Mouse (Mus musculus): ENCODE results near the gene Eefsec.
A peak's percentile ranks its signal among the peaks of the same experiment; 100 is the strongest.

The Eefsec gene

DNA sequence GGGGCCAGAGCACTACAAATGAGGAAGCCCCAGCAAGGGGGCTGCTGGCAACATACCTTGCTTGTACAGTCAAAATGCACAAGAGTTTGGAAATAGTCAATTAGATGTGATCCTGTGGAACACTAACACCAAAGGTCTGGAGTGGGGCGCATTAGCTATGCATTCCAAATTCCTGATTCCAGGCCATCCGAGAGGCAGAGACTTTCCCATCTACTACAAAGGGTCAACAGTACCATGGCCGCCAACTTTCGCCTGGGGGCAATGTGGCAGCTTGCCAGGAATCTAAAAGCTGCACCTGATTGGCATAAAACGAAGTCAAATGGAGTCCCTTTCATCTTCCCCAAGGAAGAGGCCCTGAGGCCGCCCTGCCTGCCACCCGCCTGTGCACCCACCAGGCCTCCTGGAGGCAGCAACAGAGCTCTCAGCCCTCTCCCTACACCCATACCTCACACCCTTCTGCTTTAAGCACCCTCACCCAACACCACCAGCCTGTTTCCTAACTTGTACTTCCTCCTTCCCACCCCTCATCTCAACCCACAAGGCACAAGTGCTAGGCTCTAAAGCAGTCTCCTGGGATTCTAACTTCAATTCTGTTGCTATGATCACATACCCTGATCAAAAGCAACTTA, 30.1 kb downstream of the Eefsec start:
- no peak for DNase-seq (ENCODE audit: low spot score in 2 of 2)

DNA sequence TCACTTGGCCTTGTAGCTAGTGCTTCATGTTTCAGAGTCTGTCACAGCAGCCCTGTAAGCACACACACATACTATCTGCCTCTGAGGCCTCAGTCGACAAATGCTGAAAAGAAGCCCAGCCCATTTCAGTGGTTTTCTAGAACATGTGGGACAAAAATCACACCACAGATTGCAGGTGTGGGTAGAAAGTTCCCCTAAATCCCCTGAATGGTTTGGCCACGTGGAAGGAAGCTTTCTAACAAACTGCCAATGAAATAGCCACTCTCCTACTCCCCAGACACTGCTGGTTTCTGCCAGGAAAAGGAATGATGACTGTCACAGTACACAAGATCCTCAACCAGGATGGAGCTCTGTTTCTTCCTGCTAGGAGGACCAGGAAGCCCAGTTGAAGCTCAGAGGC, 33.7 kb downstream of the Eefsec start:
- no peak for DNase-seq (ENCODE audit: low spot score in 2 of 2)

GRCm38 (mm10) chr6:88409492-88409891, 36.8 kb downstream of the Eefsec start:
- DNase-seq (ENCODE audit: low spot score in 2 of 2), result no peak

- DNase-seq (ENCODE audit: low spot score in 2 of 2), result no peak
Measured at GRCm38 (mm10) chr6:88400451-88400850, 45.9 kb downstream of the Eefsec start.

- DNase-seq (ENCODE audit: low spot score in 2 of 2), result no peak
Measured at GRCm38 (mm10) chr6:88397985-88398384, 48.4 kb downstream of the Eefsec start.

- DNase-seq (ENCODE audit: low spot score in 2 of 2), result peak; percentile 60 to 67
Measured at GRCm38 (mm10) chr6:88388946-88389345, 57.4 kb downstream of the Eefsec start.

GRCm38 (mm10) chr6:88387836-88388724, 58.3 kb downstream of the Eefsec start:
- peak; percentile 8 to 13 for DNase-seq (ENCODE audit: low spot score in 2 of 2)

DNA sequence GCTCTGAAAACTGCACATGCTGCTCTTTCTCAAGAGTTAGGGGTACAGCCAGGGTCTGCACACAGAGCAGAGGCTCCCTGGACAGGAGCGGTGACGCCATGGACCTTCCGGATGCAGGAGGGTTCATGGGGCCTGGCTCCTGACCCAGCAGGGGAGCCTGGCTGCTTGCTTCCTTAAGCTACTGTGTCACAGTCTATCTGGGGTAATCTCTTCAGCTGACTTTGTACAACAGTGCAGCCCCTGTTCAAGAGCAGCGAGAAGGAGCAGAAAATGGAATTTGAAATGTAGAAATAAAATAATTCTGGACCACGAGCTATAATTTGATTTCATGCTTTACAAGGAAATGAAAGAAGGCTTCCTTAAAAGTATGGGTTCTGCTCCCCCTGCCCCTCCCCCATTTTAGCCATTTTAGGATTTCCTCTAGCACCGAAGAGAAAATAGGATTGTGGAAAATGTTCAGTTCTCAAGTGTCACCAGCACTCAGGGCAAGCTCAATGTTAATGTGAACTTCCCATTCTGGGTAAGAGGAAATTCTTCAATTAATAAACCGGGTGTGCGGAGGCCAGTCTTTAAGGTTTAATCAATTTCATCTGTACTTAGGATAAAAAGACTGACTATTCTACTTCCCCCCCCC, 61.8 kb downstream of the Eefsec start:
- DNase-seq (ENCODE audit: low spot score in 2 of 2), result no peak

DNA sequence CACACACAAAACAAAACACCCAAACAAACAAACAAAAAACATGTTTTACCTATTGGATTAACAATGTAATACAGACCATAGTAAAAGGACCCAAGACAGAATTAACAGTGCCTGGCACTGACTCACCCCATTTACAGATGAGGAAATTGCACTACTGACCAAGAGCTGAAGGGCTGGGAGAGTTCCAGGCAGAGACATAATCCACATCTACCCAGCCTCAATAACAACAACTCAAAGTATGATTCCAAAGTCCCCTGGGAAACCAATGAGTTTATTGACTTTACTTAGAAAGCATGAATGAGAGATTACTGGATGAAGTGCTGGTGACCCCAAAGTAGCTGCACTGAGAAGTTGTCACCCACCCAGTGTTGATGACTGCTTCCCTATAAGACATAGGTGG, 62.6 kb downstream of the Eefsec start:
- DNase-seq (ENCODE audit: low spot score in 2 of 2), result no peak

DNA sequence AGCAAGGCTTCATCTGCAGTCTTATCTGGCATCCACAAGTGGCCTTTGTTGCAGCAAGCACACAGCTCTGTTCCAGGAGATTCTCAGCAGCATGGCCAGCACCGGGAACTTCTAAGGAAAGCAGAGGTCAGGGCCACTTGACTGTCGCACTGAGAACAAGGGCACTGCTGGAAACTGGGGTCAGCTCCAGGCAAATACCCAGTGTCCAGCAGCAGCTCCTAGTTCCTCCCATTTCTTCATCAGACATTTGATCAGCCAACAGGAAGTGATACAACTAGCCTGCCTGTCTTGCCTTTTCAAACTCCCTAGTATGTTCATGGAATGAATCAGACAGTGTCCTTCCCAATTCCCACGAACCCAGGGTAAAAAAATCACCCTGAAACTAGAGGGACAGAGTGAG, 66.6 kb downstream of the Eefsec start:
- DNase-seq (ENCODE audit: low spot score in 2 of 2), result no peak

DNA sequence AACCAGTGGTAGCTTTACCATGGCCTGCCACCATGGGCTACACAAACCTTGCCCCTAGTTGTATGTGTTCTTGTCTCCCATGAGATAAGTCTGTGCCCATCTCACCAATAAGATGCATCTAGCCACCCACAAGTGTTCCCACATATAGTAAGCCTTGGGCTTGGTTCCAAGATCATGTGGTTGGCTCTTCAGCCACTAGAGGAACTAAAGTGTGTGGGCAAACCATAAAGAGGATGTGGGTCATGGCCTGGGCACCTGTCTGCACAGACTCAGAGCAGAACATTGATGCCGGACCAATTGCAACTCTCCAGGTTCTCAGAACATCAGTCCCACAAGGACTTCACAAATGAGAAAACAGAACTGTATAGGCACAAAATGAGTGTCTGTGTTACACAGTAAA, 67.5 kb downstream of the Eefsec start:
- DNase-seq (ENCODE audit: low spot score in 2 of 2), result no peak

GRCm38 (mm10) chr6:88374247-88374646, 72.1 kb downstream of the Eefsec start:
- DNase-seq (ENCODE audit: low spot score in 2 of 2), result no peak

DNA sequence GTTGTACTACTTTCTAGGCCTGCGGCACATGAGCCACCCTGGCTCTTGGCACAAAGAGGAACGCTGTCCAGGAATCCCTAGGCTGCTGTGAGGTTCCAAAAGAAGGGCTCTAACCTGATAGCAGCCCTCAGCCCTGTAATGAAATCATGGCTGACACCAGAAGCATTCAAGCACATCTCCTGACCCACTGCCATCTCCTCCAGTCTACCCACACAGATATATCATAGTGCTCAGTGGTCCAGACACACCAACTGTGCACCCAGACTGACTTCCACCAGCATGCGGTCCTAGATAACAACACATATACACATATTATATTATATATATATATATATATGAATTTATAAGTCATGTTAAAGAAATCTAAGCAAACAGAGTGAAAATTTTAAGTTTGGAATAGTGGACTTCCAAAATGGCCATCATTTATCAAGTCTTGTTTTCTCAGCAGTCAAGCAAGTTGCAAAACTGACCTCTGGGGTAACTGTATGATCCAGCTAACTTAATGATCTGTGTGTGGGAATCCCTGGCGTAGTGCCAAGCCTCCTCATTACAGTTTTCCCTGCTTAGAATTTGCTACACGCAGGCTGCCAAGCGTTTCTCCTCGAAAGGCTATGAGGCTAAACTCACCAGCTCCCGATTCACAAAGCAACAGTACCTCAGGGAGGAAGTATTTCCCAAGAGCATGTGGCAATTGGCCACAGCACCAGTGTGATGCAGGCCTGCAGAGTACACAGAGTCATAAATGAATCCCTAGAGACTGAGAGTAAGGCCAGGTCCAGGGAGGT, 76.3 kb downstream of the Eefsec start:
- peak; percentile 54 to 60 for DNase-seq (ENCODE audit: low spot score in 2 of 2)

- peak in 1 of 2 experiments; percentile 40 for DNase-seq (ENCODE audit: low spot score in 2 of 2)
Measured at GRCm38 (mm10) chr6:88363475-88364012, 82.8 kb downstream of the Eefsec start.

- DNase-seq (ENCODE audit: low spot score in 2 of 2), result peak in 1 of 2 experiments; percentile 24
Measured at GRCm38 (mm10) chr6:88361096-88361495, 85.2 kb downstream of the Eefsec start.

DNA sequence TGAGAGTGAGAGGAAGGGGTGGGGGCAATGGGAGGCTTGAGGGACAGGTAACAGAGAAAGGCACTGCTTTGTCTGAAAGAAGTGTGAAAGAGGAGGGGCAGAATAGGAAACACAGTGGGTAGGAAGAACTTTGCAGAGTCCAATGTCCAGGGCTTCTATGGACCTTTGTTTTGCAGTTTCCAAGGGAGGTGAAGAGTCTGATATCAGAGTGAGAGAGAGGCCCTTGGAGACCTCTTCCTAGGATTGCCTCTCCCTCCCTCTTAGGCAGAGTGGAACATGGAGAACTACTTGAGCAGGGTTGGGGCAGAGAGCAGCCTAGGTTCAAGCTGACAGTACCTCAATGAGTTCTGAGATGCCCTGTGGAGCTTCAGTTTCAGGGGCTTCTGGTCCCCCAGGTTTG, 88.1 kb downstream of the Eefsec start:
- DNase-seq (ENCODE audit: low spot score in 2 of 2), result no peak

DNA sequence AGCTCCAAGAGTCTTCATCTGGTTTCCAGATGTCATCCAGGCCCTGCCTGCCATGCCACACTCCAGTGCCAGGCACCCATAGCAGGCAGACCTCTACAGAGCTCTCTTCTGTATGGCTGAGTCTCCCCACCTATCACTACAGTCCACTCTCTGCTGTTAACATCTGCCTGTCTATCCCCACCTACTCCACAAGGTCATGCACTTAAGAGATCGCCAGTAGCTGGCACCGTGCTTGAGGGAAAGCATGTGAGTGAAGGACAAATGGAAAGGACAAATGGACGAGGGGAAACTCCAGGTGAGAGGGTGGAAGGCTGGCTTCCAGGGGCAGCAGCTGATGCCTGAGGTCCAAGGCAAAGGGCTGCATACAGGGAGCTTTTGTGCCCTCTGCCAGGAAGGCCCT, 90.5 kb downstream of the Eefsec start:
- peak in 1 of 2 experiments; percentile 44 for DNase-seq (ENCODE audit: low spot score in 2 of 2)

- no peak for DNase-seq (ENCODE audit: low spot score in 2 of 2)
Measured at GRCm38 (mm10) chr6:88352541-88352940, 93.8 kb downstream of the Eefsec start.

DNA sequence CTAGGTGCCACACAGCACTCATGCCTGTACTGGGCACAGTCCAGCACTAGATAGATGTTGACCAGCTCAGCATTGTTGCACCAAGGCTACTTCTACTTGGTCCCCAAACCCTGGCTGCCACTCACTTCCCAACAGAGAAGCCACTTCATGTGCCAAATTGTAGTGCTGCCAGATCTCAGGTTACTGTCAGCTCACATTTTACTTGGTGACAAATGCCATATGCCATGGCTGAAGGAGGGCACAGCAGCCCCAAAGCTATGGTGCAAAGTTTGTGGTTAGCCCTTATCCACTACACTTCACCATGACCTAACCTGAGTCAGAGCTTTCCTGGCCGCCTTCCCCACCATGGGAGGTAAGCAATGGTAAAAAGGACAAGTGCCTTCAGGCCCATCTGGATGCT, 99.6 kb downstream of the Eefsec start:
- no peak for DNase-seq (ENCODE audit: low spot score in 2 of 2)

DNA sequence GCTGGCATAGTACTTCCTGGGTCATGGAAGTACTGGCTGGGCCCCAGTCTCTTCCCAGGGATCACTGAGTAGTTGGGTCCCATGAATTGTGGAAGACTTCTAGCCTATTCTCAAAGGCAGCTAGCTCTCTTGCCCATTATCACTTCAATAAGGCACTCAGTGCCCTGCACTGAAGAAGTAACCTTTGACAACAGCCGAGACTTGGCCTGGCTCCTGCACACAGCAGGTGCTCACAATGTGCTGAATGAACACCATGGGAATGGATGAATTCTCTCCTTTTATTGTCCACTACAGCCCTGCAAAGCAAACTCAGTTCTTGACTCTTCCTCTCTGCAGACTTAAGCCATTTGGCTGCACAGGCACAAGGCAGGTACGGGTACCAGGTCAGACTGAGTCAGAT, 101.0 kb downstream of the Eefsec start:
- no peak for DNase-seq (ENCODE audit: low spot score in 2 of 2)

Measured in heart, adult 9 months (tissue).